Mouse (Mus musculus) liver, embryonic 11.5 days (tissue): ENCODE data around the gene Sct. TPM values are rescaled to one million over a fixed set of nuclear protein-coding genes. Genes with fewer than 3 reads are reported as not detected.

Experiments
- ATAC-seq: fragments of 200-750 bp; cut with Nextera tagmentation; replicated peaks from 2 replicates; pipeline ENCODE4 v1.8.0; 2017; ENCODE audit warnings: moderate number of reproducible peaks, mild to moderate bottlenecking, moderate TSS enrichment, moderate library complexity; ENCODE audit not compliant: low FRiP score
- DNase-seq: peaks from one replicate; pipeline ENCODE4 v3.0.0-alpha.2; 2017; ENCODE audit warnings: low spot score
- H3K27ac ChIP-seq: fragments of 300-500 bp; sonication (generic); 2 replicates; pipeline ENCODE4 v1.5.1; 2014; ENCODE audit warnings: mild to moderate bottlenecking, low read depth, low read length, control low read depth
- H3K27me3 ChIP-seq: fragments of 300-500 bp; sonication (generic); replicated peaks from 2 replicates; pipeline ENCODE4 v1.6.1; 2014; ENCODE audit warnings: low read length, mixed read lengths; ENCODE audit not compliant: control insufficient read depth, insufficient read depth
- H3K36me3 ChIP-seq: fragments of 300-500 bp; sonication (generic); 2 replicates; pipeline ENCODE4 v1.6.1; 2014; ENCODE audit warnings: mild to moderate bottlenecking, low read length, moderate library complexity, mixed read lengths; ENCODE audit not compliant: control insufficient read depth, insufficient read depth
- H3K4me1 ChIP-seq: fragments of 300-500 bp; sonication (generic); replicated peaks from 2 replicates; pipeline ENCODE4 v1.6.1; 2014; ENCODE audit warnings: low read length, mixed read lengths; ENCODE audit not compliant: control insufficient read depth, insufficient read depth
- H3K4me2 ChIP-seq: fragments of 300-500 bp; sonication (generic); 2 replicates; pipeline ENCODE4 v1.6.1; 2014; ENCODE audit warnings: mild to moderate bottlenecking, control low read depth, moderate library complexity
- H3K4me3 ChIP-seq: fragments of 300-500 bp; sonication (generic); 2 replicates; pipeline ENCODE4 v1.5.1; 2014; ENCODE audit warnings: low read depth, low read length, control low read depth
- H3K9ac ChIP-seq: fragments of 300-500 bp; sonication (generic); 2 replicates; pipeline ENCODE4 v1.6.1; 2014; ENCODE audit warnings: low read depth, low read length, control low read depth
- H3K9me3 ChIP-seq: fragments of 300-500 bp; sonication (generic); 2 replicates; pipeline ENCODE4 v1.6.1; 2016; ENCODE audit warnings: low read length, inconsistent platforms, mixed read lengths; ENCODE audit not compliant: control insufficient read depth
- WGBS: fragments of 180-500 bp; shearing (Covaris S2); extraction: QIAGEN DNeasy Blood & Tissue Kit; methylation state at CpG from one replicate; pipeline ENCODE4 v1.1.7; 2014; 5-methylcytosine and 5-hydroxymethylcytosine counted together
- polyA plus RNA-seq: library from polyadenylated mRNA; unstranded; fragments of >200 nt; fragmentation: Nextera tagmentation; extraction: Ambion mirVana; gene quantifications from 2 replicates; pipeline ENCODE4 v1.2.1, GENCODE M21; 2014

Sct gene
- polyA plus RNA-seq, 1 experiment from 2014 or later: 1.6 TPM

- no peak within 1 kb of the TSS for H3K27ac ChIP-seq
- ATAC-seq (no peak), DNase-seq (no peak)
- H3K27me3 ChIP-seq: peaks cover 20% of the 10 kb centered on the region
- H3K4me2 ChIP-seq: no peak within 1 kb of the TSS
- no peaks in the 10 kb centered on the region for H3K9me3 ChIP-seq
- H3K9ac ChIP-seq: no peak within 1 kb of the TSS
- no peak within 1 kb of the TSS for H3K4me3 ChIP-seq
- WGBS: 69% methylated on average over 11 of the region's 11 CpGs
- H3K4me1 ChIP-seq: peaks cover 14% of the 10 kb centered on the region
- H3K36me3 ChIP-seq: no peaks in the 10 kb centered on the region
Measured at GRCm38 (mm10) chr7:141276546-141276945, 2.4 kb downstream of the Sct start, which contains the start of gene Cdhr5. Gene Cdhr5 (minus strand): TSS chr7:141276786.

- Histone ChIP-seq H3K9me3 (no peaks in the 10 kb centered on the region), H3K36me3 (no peaks in the 10 kb centered on the region), H3K4me1 (peaks cover 14% of the 10 kb centered on the region), H3K4me3 (no peak overlapping the region), H3K27ac (no peak overlapping the region), H3K27me3 (peaks cover 20% of the 10 kb centered on the region), H3K4me2 (no peak overlapping the region), H3K9ac (no peak overlapping the region)
- no peak for DNase-seq
- ATAC-seq: no peak
- 81% methylated on average over 9 of the region's 9 CpGs for WGBS
Measured at GRCm38 (mm10) chr7:141275356-141275755, 3.6 kb downstream of the Sct start.

- H3K27ac ChIP-seq: no peak overlapping the region
- ATAC-seq: no peak
- 86% methylated on average over 3 of the region's 3 CpGs for WGBS
- H3K27me3 ChIP-seq: no peaks in the 10 kb centered on the region
- no peak for DNase-seq
- H3K4me3 ChIP-seq: no peak overlapping the region
- H3K4me2 ChIP-seq: no peak overlapping the region
- H3K9ac ChIP-seq: no peak overlapping the region
- H3K36me3 ChIP-seq: no peaks in the 10 kb centered on the region
- H3K4me1 ChIP-seq: peaks cover 5% of the 10 kb centered on the region
- H3K9me3 ChIP-seq: no peaks in the 10 kb centered on the region
Measured at GRCm38 (mm10) chr7:141270631-141271030, 8.3 kb downstream of the Sct start.

GRCm38 (mm10) chr7:141269273-141269545 is 9.7 kb downstream of the Sct start:
- H3K9ac ChIP-seq: peak overlapping the region; percentile 44
- ATAC-seq (no peak), DNase-seq (no peak)
- H3K4me1 ChIP-seq: peaks cover 16% of the 10 kb centered on the region
- H3K4me2 ChIP-seq: peak overlapping the region; percentile 59
- peak overlapping the region; percentile 18 for H3K4me3 ChIP-seq
- H3K27me3 ChIP-seq: no peaks in the 10 kb centered on the region
- 56% methylated on average over 14 of the region's 14 CpGs for WGBS
- H3K27ac ChIP-seq: no peak overlapping the region
- H3K9me3 ChIP-seq: no peaks in the 10 kb centered on the region
- H3K36me3 ChIP-seq: no peaks in the 10 kb centered on the region; the same call in 1 of the 2 replicates

- H3K9me3 ChIP-seq: no peaks in the 10 kb centered on the region
- no peak for DNase-seq
- WGBS: 39% methylated on average over 24 of the region's 24 CpGs
- H3K27ac ChIP-seq: no peak overlapping the region; the same call in 1 of the 2 replicates
- no peak for ATAC-seq
- peak overlapping the region; percentile 59 for H3K4me2 ChIP-seq
- peaks cover 4% of the 10 kb centered on the region for H3K36me3 ChIP-seq
- H3K4me1 ChIP-seq: peaks cover 16% of the 10 kb centered on the region
- H3K27me3 ChIP-seq: no peaks in the 10 kb centered on the region
- peak overlapping the region; percentile 44 for H3K9ac ChIP-seq
- H3K4me3 ChIP-seq: peak overlapping the region; percentile 18
Measured at GRCm38 (mm10) chr7:141268466-141269272, 10.3 kb downstream of the Sct start.

- Histone ChIP-seq H3K9me3 (no peaks in the 10 kb centered on the region), H3K27ac (no peak within 1 kb of the TSS), H3K4me2 (peak within 1 kb of the TSS; percentile 73), H3K27me3 (no peaks in the 10 kb centered on the region), H3K9ac (peak within 1 kb of the TSS; percentile 62), H3K4me3 (peak within 1 kb of the TSS; percentile 64), H3K4me1 (peaks cover 16% of the 10 kb centered on the region), H3K36me3 (peaks cover 28% of the 10 kb centered on the region)
- peak; percentile 76 for ATAC-seq
- WGBS: 8% methylated on average over 25 of the region's 25 CpGs
- DNase-seq: peak; percentile 63
Measured at GRCm38 (mm10) chr7:141265739-141266561, 13.0 kb downstream of the Sct start, which contains the start of gene Irf7. Gene Irf7 (minus strand): TSS chr7:141266481.

GRCm38 (mm10) chr7:141265411-141265738 is 13.6 kb downstream of the Sct start:
- no peak overlapping the region for H3K9ac ChIP-seq
- peaks cover 34% of the 10 kb centered on the region for H3K36me3 ChIP-seq
- peak overlapping the region; percentile 64 for H3K4me3 ChIP-seq
- ATAC-seq: 0 out of 2 replicates have a peak, but pooled peaks have one; percentile 11
- H3K27me3 ChIP-seq: no peaks in the 10 kb centered on the region
- peaks cover 16% of the 10 kb centered on the region for H3K4me1 ChIP-seq
- DNase-seq: no peak
- peak overlapping the region; percentile 73 for H3K4me2 ChIP-seq
- H3K9me3 ChIP-seq: no peaks in the 10 kb centered on the region
- H3K27ac ChIP-seq: no peak overlapping the region
- 40% methylated on average over 11 of the region's 11 CpGs for WGBS

GRCm38 (mm10) chr7:141264761-141265410 is 14.0 kb downstream of the Sct start:
- Histone ChIP-seq H3K9ac (no peak overlapping the region), H3K4me3 (peak overlapping the region; percentile 64), H3K27ac (no peak overlapping the region), H3K27me3 (no peaks in the 10 kb centered on the region), H3K36me3 (peaks cover 39% of the 10 kb centered on the region), H3K4me1 (peaks cover 16% of the 10 kb centered on the region), H3K4me2 (peak overlapping the region; percentile 73), H3K9me3 (no peaks in the 10 kb centered on the region)
- 23% methylated on average over 12 of the region's 12 CpGs for WGBS
- peak; percentile 67 for ATAC-seq
- DNase-seq: no peak
